Mouse (Mus musculus): ENCODE measurements around the gene Faim. TPM values are rescaled to one million over a fixed set of nuclear protein-coding genes. Genes with fewer than 3 reads are reported as not detected.
A peak's percentile ranks its signal among the peaks of the same experiment; 100 is the strongest.

Gene Faim
- total RNA-seq (2021): 10 to 100 TPM; 34.1 to 35.5 TPM

DNA sequence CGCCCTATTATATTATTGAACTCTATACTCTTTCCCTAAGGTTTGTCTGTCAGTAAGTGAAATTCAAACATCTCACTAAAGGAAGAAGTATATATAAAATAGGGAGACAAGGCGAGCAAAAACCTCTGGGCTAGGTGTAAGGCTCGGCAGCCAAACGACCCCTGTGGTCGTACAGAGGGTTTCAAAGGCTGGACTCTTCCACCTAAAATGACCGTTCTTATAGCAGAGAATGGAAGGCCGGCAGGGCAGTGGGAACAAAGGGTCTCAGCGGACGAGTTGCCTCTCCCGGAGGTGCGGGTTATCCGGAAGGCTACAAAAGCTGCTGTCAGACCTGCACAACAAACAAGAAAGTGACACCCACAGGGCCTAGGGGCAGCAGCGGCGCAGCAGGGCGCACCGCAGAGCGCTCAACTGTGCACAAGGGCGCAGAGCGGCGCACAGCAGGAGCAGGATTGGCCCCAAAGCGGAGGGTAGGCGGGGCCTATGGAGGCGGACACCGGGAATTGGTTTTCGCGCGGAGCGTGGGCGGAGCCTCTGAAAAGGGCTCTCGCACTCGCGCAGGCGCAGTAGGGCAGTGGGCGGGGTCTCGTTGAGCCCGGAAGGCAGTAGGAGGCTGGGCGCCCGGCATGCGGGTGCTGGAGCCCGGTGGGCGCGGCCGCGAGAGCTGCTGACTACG is at the start of gene Faim:
TSS of gene Faim (plus strand) at position 574 of the 676 bp plus-strand sequence.
- DNase-seq (ENCODE audit: low spot score in 2 of 2): peak; percentile 100
- intact Hi-C loops (cut with DNase I): loop anchor here (10.0 kb wide), 2 partner anchors 259 to 459 kb away; partner anchors contain the start of gene Cep70

DNA sequence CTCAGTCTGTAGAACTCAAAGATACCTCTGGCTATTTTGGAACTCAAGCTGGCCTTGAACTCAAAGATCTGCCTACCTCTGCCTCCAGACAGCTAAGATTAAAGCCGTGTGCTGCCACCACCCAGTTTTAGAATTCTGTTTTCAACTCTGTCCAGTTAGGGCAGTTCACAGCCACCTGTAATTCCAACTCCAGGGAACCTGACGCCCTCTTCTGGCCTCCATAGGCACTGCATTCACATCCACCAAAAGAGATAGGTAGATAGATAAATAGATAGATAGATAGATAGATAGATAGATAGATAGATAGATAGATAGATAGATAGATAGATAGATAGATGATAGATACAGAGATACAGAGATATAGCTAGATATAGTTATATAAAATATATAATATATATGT is 46.9 kb upstream of the Faim start:
- intact Hi-C loops (cut with DNase I): no loop called here
- no peak for DNase-seq (ENCODE audit: low spot score in 2 of 2)

DNA sequence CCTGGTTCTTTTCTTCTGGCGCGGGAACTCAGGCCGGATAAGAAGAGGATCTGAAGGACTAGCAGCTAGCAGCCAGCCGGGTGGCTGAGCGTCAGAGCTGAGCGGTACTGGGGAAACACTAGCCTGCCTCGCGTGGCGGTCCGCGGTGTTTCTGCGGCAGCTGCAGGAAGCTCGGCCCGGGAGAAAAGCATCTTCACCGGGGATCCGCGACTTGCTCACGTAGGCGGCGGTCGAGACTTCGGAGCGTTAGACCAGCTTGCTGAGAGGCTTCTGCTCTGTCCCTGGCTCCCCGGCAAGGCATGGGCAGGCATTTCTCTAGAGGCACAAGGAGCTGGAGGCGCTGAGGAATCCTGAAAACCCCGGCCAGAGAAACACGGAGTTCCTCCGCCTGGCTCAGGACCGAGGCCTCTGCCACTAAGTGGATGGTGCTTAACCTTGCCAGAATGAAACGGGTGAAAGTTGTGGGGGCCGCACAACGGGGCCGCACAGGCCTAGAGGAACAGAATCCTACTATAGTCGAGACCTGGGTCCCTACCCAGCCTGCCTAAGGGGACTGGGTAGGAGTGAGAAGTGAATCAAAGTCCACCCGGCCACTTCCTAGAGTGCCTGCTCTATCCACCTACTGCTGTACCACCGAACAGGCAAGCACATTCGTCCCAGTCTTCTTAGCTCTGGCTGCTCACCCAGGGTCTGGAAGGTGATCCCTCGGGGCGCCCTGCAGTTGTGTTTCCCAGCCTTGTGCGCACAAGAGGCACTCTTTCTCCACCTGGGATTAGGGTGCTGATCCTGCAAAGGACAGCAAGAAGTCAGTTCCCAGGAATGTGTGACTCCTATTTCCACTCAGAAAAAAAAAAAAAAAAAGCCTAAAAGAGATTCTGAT is 33.8 kb upstream of the Faim start:
- peak in 1 of 2 experiments; percentile 40 for DNase-seq (ENCODE audit: low spot score in 2 of 2)
- intact Hi-C loops (cut with DNase I): no loop called here

DNA sequence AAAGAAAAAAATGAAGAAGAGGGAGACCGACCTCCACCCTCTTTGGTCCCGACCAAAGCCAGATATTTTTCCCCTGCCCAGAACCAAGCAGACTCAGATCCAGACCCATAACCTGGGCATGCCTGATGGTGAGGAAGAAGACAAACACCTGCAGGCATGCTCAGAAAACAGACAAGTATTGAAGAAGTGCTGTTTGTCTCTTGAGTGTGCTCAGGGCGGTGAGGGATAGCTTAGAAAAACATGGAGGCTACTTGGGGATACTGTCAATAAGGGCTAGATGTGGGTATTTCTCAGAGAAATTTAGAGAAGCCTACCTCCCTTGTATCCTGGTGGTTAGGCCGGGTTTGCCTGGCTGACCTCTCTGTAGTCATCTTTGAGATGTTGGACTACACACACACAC is 32.9 kb upstream of the Faim start:
- no peak for DNase-seq (ENCODE audit: low spot score in 2 of 2)
- intact Hi-C loops (cut with DNase I): no loop called here

DNA sequence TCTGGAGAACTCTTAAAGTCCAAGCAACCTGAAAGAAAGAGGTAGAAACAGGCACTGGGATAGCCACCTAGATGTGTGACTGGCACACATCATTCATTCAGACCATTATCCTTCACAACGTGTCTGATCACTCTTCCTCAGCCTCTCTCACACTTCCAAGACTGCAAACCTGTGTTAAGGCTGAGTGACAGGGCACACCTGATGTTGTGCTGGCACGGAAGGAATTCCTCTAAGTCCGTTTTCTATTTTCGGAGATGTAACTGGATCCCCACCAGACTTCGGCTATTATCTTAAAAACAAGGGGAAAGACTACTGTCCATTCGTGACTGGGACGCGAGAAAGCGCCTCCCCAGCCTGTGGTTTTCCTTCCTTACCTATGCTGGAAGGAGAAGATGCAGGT is 32.3 kb upstream of the Faim start:
- no peak for DNase-seq (ENCODE audit: low spot score in 2 of 2)
- intact Hi-C loops (cut with DNase I): no loop called here

DNA sequence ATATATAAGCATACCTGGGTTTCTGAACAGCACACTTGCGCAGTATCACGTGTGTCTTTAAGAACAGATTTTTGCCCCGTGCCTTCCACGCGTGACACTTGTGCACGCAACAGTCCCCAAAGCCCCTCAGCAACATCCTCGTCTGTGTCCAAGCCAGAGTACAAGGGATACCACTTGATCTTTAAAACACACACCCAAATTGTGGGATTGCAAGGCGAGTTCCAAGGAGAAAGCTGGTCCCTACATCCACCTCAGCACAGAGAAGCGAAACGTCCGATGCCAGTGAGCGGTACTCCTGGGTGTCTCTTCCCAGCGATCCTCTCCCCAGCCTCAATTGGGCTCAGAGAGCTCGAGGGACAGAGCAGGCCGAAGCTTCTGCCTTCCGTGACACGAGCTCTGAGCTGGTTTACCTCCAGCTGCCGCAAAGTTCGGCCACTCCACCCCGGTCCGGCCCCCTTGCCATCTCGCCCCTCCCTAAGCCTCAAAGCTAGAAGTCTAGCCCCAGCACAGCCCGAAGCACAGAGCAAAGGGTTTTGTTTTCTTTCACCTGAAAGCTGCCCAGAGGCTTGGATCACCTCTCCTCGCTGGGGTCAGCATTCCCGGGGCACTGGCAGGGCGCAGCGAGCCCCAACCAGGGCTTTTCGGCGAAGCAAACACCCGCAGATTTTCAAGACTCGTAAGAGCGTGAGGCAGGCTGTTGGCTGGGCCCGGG is 31.6 kb upstream of the Faim start:
- no peak for DNase-seq (ENCODE audit: low spot score in 2 of 2)
- intact Hi-C loops (cut with DNase I): no loop called here

DNA sequence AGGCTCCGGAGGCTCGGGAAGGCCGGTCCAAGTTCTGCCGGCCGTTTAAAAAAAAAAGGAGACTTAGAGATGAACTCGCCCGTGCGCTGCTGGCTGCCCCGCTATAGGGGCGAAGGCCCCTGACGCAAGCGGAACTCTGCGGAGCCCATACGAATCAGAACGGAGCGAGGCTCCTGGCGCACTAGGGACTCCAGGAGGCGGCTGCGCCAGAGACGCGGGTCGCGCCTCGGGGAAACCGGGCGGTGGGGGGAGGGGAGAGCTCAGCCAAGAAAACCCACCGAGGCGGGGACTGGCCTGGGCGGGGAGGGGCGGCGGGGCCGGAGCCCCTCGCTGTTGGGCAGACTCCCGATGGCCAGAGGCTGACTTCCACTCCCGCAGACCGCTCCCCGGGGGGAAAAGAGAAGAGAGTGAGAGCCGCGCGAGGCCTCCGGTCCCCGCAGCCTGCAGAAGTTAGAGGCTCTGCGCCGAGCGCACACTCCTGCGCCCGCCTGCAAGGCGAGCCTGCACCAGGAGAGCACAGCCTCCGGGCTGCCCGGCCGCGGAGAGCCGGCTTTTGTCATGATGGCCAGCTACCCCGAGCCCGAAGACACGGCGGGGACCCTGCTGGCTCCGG is 31.0 kb upstream of the Faim start, which contains the start of gene Foxl2:
TSS of gene Foxl2 (plus strand) at position 186 of the 613 bp plus-strand sequence.
- intact Hi-C loops (cut with DNase I): no loop called here
- no peak for DNase-seq (ENCODE audit: low spot score in 2 of 2)

DNA sequence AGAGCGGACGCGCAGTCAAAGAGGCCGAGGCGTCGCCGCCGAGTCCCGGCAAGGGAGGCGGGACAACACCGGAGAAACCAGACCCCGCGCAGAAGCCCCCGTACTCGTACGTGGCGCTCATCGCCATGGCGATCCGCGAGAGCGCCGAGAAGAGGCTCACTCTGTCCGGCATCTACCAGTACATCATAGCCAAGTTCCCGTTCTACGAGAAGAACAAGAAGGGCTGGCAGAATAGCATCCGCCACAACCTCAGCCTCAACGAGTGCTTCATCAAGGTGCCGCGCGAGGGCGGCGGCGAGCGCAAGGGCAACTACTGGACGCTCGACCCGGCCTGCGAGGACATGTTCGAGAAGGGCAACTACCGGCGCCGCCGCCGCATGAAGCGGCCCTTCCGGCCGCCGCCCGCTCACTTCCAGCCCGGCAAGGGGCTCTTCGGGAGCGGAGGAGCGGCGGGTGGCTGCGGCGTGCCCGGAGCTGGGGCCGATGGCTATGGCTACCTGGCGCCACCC is 30.4 kb upstream of the Faim start:
- no peak for DNase-seq (ENCODE audit: low spot score in 2 of 2)
- intact Hi-C loops (cut with DNase I): no loop called here

DNA sequence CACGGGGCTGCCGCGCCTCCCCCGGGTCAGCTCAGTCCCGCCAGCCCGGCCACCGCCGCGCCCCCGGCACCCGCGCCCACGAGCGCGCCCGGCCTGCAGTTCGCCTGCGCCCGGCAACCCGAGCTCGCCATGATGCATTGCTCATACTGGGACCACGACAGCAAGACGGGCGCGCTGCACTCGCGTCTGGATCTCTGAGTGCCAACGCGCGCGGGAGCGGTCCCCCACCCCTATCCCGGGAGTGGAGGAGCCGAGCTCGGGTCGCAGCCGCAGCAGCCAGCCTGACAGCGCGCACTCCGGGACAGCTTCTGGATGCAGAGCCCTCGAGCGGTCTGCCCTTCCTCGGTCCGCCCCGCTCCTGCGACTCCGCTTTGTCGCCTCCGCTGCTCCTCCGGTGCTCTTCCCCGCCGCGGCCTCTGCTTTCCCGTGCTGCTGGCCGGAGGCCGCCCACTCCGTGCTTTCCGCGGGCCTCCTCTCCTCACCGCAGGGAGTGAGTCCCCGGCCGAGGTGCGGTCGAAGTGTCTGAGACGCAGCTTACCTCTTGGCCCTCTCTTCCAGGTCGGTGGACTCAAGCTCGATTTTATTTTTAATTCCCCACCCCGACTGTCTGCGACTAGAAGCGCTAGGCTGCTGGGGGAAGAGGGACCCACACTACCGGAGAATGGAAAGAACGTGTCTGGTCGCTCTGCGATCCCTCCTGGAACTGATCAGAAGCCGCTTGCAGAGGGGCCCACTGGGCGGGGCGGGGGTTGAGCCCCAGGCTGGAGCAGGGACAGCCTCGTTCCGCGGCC is 29.4 kb upstream of the Faim start:
- intact Hi-C loops (cut with DNase I): no loop called here
- DNase-seq (ENCODE audit: low spot score in 2 of 2): no peak

DNA sequence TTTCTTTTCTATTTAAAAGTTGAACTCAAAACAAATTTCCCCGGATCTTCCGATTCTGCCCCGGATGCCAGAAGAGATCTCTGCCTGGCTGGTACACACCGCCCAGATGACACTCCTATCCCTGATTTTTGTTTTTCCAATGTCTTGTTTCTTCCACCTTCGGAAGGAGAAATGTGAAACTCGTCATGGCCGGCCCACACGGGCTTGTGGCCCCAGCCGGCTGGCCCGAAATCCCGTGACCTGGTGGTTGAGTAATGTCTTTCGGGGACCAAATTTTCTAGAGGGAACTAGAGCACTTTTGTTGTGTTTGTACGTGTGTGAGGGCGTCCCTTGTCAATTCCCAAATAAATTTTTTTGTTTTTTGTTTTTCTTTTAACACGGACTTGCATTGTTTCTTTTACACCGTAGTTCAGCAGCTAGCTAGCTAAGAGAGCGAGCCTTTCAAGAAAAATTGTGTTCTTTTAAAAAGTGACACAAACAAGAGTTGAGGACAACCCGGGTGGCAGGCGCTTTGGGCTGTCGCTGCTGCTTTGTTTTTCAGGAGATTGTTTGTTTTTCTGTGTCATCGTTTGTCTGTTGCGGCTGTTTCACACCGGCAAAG is 28.3 kb upstream of the Faim start:
- DNase-seq (ENCODE audit: low spot score in 2 of 2): no peak
- intact Hi-C loops (cut with DNase I): loop anchor here (2.0 kb wide), 1 partner anchor 913 kb away; no protein-coding TSS in a partner anchor

DNA sequence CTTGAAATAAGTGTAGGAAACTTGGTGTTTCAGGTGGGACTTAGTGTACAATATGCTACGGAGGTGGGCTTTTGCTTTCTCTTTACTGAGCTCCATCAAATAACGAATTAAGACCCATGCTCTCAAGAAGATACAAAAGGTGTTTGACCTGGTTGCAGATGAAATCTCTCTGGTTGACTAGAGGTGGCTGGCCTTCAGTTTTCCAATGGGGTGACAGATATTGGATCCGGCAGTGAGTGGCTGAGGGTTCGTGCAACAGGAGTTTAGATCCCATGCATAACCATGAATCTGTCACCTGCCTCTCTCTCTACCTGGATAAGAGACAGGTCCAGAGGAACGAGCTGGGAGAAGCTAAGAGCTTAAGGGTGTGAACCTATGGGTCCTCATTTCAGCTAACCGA is 27.5 kb upstream of the Faim start:
- intact Hi-C loops (cut with DNase I): loop anchor here (2.0 kb wide), 1 partner anchor 912 kb away; no protein-coding TSS in a partner anchor

DNA sequence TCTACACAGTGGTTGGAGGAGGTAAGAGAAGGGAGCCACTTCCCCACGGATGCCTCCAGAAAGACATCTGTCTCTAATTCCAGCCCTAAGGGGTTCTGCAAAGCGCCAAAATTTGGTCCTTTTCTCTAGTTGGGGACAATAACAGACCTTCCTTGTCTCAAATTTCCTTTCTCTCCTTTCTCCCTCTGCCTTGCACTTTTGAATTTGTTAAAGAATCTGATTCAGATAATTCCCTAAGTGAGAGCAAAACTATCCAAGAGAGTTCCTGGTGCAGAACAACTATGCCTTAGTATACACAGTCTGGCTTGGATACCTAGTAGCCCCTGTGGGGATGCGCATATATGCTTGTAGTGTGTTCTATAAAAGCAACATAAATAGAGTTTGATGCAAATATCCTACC is 26.3 kb upstream of the Faim start:
- no peak for DNase-seq (ENCODE audit: low spot score in 2 of 2)
- intact Hi-C loops (cut with DNase I): loop anchor here (2.0 to 5.0 kb wide), 3 partner anchors 313 to 911 kb away; no protein-coding TSS in a partner anchor

More for the DNA sequence above, 27.5 kb upstream of the Faim start:
- no peak for DNase-seq (ENCODE audit: low spot score in 2 of 2)

DNA sequence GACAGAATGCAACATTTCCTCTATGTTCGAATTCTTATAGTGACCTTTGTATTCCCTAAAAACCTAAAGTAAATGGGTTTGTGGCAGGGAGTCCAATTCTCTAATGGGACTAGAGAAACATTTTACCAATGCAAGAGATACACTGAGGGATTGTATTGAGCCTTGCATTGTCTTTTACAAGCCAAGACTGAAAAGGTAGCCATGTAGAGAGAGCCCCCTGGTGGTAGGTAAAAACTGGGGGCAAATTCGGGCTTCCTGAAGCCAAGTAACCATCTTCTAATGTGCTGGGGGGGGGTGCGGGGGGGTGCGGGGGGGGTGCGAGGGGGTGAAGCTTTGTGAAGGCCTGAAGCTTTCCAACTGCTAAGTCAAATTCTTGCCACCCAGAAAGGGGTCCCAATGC is 25.8 kb upstream of the Faim start:
- no peak for DNase-seq (ENCODE audit: low spot score in 2 of 2)
- intact Hi-C loops (cut with DNase I): loop anchor here (5.0 kb wide), 2 partner anchors 313 to 348 kb away; no protein-coding TSS in a partner anchor

DNA sequence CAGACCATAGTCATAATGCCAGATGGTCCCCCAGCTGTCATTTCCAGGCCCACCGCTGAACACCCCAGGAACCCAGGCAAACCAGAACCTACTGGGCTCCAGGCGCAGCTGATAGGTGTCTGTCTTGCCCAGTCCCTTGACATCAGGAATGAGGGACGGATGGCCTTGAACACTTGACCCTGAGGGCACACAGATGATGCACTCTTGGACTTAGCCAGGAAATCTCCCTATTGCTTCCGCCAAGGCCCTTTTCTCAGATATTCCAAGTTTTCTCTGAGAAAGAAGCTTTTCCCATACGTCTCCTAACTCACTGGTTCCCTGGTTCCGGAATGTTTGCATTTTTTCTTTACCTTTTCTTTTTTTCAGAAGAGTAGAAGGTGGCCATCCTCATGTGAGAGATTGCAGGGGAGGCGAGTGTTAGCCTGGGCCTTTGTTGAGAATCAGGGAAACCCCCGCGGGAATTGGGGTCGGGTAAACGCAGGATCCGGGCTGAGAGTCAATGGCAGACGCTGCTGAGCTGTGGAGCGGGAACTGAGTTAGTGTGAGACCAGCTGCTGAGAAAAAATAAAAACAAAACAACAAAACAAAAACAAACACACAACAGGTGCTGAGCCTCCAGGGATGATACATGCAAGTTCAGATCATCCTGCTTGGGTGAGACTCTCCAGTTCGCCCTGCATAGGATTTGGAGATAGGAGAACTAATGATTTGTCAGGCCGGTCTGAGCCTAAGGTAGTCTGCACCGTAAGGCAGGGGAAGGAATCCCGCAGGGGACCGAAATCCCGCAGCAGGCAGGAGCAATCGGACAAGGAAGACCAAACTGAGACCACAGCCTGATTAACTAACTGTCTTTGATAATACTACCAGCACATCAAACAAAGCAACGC is 24.3 kb upstream of the Faim start:
- intact Hi-C loops (cut with DNase I): loop anchor here (5.0 kb wide), 2 partner anchors 315 to 350 kb away; no protein-coding TSS in a partner anchor
- no peak for DNase-seq (ENCODE audit: low spot score in 2 of 2)

DNA sequence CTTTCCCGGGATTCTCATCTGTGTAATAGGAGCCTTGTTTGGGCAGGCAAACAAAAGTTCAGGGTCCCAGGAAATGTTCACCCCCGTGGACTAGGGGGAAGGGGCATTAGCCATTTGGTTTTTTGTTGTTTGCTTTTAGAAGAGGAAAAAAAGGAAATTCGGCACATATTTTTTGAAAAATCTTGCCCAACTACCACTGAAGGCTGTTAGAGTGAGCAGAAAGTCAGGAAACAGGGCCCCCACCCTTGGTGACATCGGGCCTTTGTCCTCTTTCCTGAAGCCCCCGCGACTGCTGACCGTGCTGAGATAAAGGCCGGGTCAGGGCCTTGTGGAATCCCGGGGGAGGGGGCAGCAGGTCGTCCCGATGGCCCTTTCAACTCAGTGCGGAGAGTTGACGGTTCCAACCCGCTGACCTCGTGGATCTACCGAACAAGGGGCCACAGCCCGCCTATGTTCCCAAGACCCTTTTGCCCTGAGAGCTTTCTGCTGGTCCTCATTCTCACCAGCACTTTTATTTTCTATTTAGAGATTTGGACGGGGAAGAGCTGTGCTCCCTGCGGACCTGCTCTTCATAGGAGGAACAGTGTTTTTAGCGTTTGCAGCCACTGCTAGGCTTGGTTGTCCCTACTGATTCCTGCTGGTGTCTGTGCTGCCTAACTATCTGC is 23.6 kb upstream of the Faim start:
- intact Hi-C loops (cut with DNase I): loop anchor here (5.0 kb wide), 2 partner anchors 315 to 350 kb away; no protein-coding TSS in a partner anchor
- DNase-seq (ENCODE audit: low spot score in 2 of 2): no peak

DNA sequence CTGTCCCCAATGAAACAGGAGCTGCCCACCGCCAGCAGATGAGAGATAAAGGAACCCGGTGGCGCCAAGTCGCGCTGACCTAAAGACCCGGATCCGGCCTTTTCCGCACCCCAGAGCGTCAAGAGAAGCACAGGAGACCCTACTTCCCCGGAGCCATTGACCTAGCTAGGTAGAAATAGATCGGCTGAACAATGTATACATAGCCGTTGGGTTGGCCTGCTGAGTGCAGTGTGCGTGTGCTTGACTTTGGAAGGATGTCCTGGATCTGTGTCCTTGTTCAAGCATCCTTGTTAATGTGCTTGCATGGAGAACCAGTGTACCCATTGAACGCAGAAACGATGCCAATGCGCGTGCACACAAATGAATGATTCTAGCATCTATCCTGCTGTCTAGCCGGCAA is 22.5 kb upstream of the Faim start:
- DNase-seq (ENCODE audit: low spot score in 2 of 2): no peak
- intact Hi-C loops (cut with DNase I): loop anchor here (5.0 kb wide), 2 partner anchors 316 to 351 kb away; no protein-coding TSS in a partner anchor

DNA sequence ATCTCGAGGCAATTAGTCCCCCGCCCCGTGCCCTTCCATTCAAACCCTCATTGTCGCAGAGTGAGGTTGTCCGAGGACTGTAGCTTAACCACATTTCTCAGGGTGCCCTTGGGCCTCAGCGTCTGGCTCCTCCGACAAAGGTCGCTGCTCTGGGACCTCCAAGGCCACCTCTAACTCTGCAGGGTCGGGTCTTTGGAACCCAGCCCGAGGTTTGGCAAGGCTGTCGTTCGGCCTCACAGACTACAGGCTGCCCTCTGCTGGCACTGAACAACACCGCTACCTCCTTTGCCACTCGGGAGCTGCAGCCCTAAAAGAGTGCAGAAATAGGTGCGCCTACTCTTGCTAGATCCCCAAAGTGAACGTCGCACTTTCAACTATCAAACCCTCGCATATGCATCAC is 21.1 kb upstream of the Faim start:
- intact Hi-C loops (cut with DNase I): no loop called here
- DNase-seq (ENCODE audit: low spot score in 2 of 2): no peak
